Mouse (Mus musculus) heart, adult 2 months (tissue): Measurements from ENCODE around the gene Srrm4.

Experiments
- CTCF ChIP-seq: fragments of 200-600 bp; IDR thresholded peaks from 2 replicates; pipeline ENCODE4 v1.8.1; 2022; ENCODE audit warnings: antibody characterized with exemption, mild to moderate bottlenecking, moderate library complexity
- EP300 ChIP-seq: fragments of 200-500 bp; IDR thresholded peaks from 2 replicates; pipeline ENCODE4 v1.6.1; 2011; ENCODE audit warnings: low read depth, low read length, control low read depth; ENCODE audit not compliant: insufficient read depth
- POLR2A ChIP-seq: fragments of 200-500 bp; IDR thresholded peaks from 2 replicates; pipeline ENCODE4 v1.6.1; 2011; ENCODE audit warnings: mild to moderate bottlenecking, low read depth, low read length, control low read depth; ENCODE audit not compliant: insufficient read depth

DNA sequence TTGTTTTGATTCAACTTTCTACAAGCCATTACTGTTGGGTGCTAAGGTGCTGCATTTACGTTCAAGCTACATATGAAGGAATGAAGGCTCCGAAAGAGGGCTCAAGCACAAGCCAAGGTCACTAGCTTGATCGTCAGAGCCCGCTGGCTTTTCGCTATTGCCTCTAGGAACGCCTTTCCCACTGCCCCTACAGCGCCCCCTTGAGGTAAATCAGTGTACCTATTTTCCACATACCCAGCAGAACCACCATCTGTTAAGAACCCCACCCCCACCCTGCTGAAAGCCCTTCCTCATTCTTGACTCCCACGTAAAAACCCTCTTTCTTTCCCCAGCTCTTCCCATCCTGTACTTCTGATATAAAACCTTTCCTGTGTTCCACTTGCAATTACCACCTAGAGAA is 35.0 kb downstream of the Srrm4 start:
- TF ChIP-seq POLR2A (no peak), CTCF (no peak), EP300 (no peak)
